ENCODE assay signal across 21 mouse cellular contexts in genomic region chr8:61362301-61362913, GRCm38 (mm10).
DNase-seq lines count a peak whose midpoint lies in the region; ATAC-seq and TF ChIP-seq lines count a peak whose summit lies in the region.
"Had no signal": no experiment of that assay in that cellular context is flagged by ENCODE, and none has a peak within 500 bp of the region (broad histone marks: within the 10 kb centered on the region; RNA-seq: fewer than 3 reads in every experiment).

No protein-coding gene starts in this region.

- 0 out of 2 replicates have a peak, but pooled peaks have one; percentile 41 for ATAC-seq in frontal cortex, adult (ENCODE audit: low TSS enrichment)
- ATAC-seq in lung, embryonic 16.5 days (ENCODE audit: low read depth): peak; percentile 76

- H3K9me3 ChIP-seq in lung, embryonic 16.5 days (ENCODE audit: control insufficient read depth, low read length): no peaks in the 10 kb centered on the region
- H3K9me3 ChIP-seq: forebrain, embryonic 12.5 days; heart, embryonic 15.5 days; hindbrain, embryonic 12.5 days; midbrain, embryonic 10.5 days had no signal

- no peak overlapping the region; the same call in 1 of the 2 replicates for H3K4me2 ChIP-seq in lung, embryonic 16.5 days (ENCODE audit: low read depth, low read length)
- H3K4me2 ChIP-seq: forebrain, embryonic 12.5 days; heart, embryonic 15.5 days; hindbrain, embryonic 12.5 days had no signal

- H3K27ac ChIP-seq in lung, embryonic 16.5 days (ENCODE audit: low read length): peak overlapping the region; percentile 61
- H3K27ac ChIP-seq: forebrain, embryonic 12.5 days; heart, embryonic 15.5 days; hindbrain, embryonic 12.5 days; midbrain, embryonic 10.5 days had no signal

- no peak overlapping the region for H3K9ac ChIP-seq in lung, embryonic 16.5 days (ENCODE audit: low read length)
- H3K9ac ChIP-seq: forebrain, embryonic 12.5 days; heart, embryonic 15.5 days; hindbrain, embryonic 12.5 days had no signal

- DNase-seq in frontal cortex, adult 2 months (ENCODE audit: extremely low spot score in 1 of 2, low spot score in 1 of 2): no peak
- no peak for DNase-seq in lung, adult 2 months
- peak; percentile 49 for DNase-seq in lung, postnatal 25 days (ENCODE audit: low spot score)
- peak; percentile 55 to 59 for DNase-seq in thymus, postnatal 10 days (ENCODE audit: low spot score in 2 of 2)
- DNase-seq in adrenal gland, adult 2 months: no peak
- no peak for DNase-seq in spleen, postnatal 10 days (ENCODE audit: low spot score in 2 of 2)
- DNase-seq: adrenal gland, adult 8-10 months; cerebellum, adult 11 months; cerebellum, postnatal 25 days; heart, adult 18-20 months; kidney, adult 9 months; kidney, postnatal 36 days; layer of hippocampus, postnatal 36 days; liver had no signal

- no peak for TF ChIP-seq POLR2A in lung, adult 2 months (IDR thresholded peaks at IDR 0.05; ENCODE audit: borderline replicate concordance, extremely low read depth, low read depth, low read length)

- H3K27me3 ChIP-seq in lung, embryonic 16.5 days (ENCODE audit: control insufficient read depth, insufficient read depth, low read depth, low read length): no peaks in the 10 kb centered on the region
- H3K27me3 ChIP-seq: forebrain, embryonic 12.5 days; heart, embryonic 15.5 days; hindbrain, embryonic 12.5 days had no signal

- TF ChIP-seq CTCF in lung, adult 2 months (IDR thresholded peaks at IDR 0.05; ENCODE audit: insufficient read depth, low read length): no peak

- peaks cover 3% of the 10 kb centered on the region; the same call in 1 of the 2 replicates for H3K4me1 ChIP-seq in lung, embryonic 16.5 days (replicated peaks; ENCODE audit: control insufficient read depth, insufficient read depth, low read length)
- H3K4me1 ChIP-seq in lung, adult 2 months (ENCODE audit: control insufficient read depth, insufficient read depth, low read length): no peaks in the 10 kb centered on the region

- H3K4me3 ChIP-seq in lung, embryonic 16.5 days (ENCODE audit: low read length): no peak overlapping the region
- no peak overlapping the region for H3K4me3 ChIP-seq in lung, adult 2 months (replicated peaks; ENCODE audit: extremely low read depth, low read depth, low read length)
- H3K4me3 ChIP-seq: forebrain, embryonic 12.5 days; heart, embryonic 15.5 days; hindbrain, embryonic 12.5 days; midbrain, embryonic 10.5 days; myocyte had no signal

- WGBS in lung, embryonic 16.5 days: 54% methylated on average over 9 of the region's 9 CpGs
- 72% methylated on average over 9 of the region's 9 CpGs for WGBS in lung, adult 2 months

- H3K36me3 ChIP-seq in lung, embryonic 16.5 days (ENCODE audit: control insufficient read depth, insufficient read depth, low read length): peaks cover 15% of the 10 kb centered on the region

Comparison
In these comparisons a context has a peak if more than half of its experiments do, and no peak if none do; other contexts are left out.
1. DNase-seq: peak in lung, postnatal 25 days (single experiment) and thymus, postnatal 10 days (2 of 2); none in frontal cortex, adult 2 months (0 of 2), lung, adult 2 months (single experiment), adrenal gland, adult 2 months (single experiment) and spleen, postnatal 10 days (0 of 2).